Mouse (Mus musculus) stomach, embryonic 16.5 days (tissue): ENCODE results near the gene Spg11. TPM values are rescaled to one million over a fixed set of nuclear protein-coding genes. Genes with fewer than 3 reads are reported as not detected.

Experiments used
- ATAC-seq: fragments of 200-750 bp; cut with Nextera tagmentation; 2 replicates; pipeline ENCODE4 v1.8.0; 2017; ENCODE audit warnings: moderate number of reproducible peaks, moderate TSS enrichment; ENCODE audit not compliant: insufficient read depth, low FRiP score
- H3K27ac ChIP-seq: fragments of 300-500 bp; sonication (generic); 2 replicates; pipeline ENCODE4 v1.5.1; 2014; ENCODE audit warnings: low read length
- H3K27me3 ChIP-seq: fragments of 300-500 bp; sonication (generic); 2 replicates; pipeline ENCODE4 v1.6.1; 2014; ENCODE audit warnings: low read length, control low read depth, mixed read lengths; ENCODE audit not compliant: control insufficient read depth, insufficient read depth
- H3K36me3 ChIP-seq: fragments of 300-500 bp; sonication (generic); 2 replicates; pipeline ENCODE4 v1.6.1; 2014; ENCODE audit warnings: low read length; ENCODE audit not compliant: control insufficient read depth, insufficient read depth
- H3K4me1 ChIP-seq: fragments of 300-500 bp; sonication (generic); 2 replicates; pipeline ENCODE4 v1.6.1; 2014; ENCODE audit warnings: low read length, control low read depth, mixed read lengths; ENCODE audit not compliant: control insufficient read depth, insufficient read depth
- H3K4me2 ChIP-seq: fragments of 300-500 bp; sonication (generic); 2 replicates; pipeline ENCODE4 v1.6.1; 2014; ENCODE audit warnings: low read depth, low read length, mixed read lengths
- H3K4me3 ChIP-seq: fragments of 300-500 bp; sonication (generic); replicated peaks from 2 replicates; pipeline ENCODE4 v1.5.1; 2014; ENCODE audit warnings: mild to moderate bottlenecking, low read length
- H3K9ac ChIP-seq: fragments of 300-500 bp; sonication (generic); 2 replicates; pipeline ENCODE4 v1.6.1; 2014; ENCODE audit warnings: low read length
- H3K9me3 ChIP-seq: fragments of 300-500 bp; sonication (generic); replicated peaks from 2 replicates; pipeline ENCODE4 v1.6.1; 2016; ENCODE audit warnings: low read length, control low read depth; ENCODE audit not compliant: control insufficient read depth
- WGBS: fragments of 180-500 bp; shearing (Covaris S2); extraction: QIAGEN DNeasy Blood & Tissue Kit; methylation state at CpG from one replicate; pipeline ENCODE4 v1.1.7; 2014; 5-methylcytosine and 5-hydroxymethylcytosine counted together
- polyA plus RNA-seq: library from polyadenylated mRNA; unstranded; fragments of >200 nt; fragmentation: Nextera tagmentation; extraction: Ambion mirVana; gene quantifications from 2 replicates; pipeline ENCODE4 v1.2.1, GENCODE M21; 2015

Gene Spg11
- polyA plus RNA-seq, 1 experiment from 2014 or later: 9.7 TPM

GRCm38 (mm10) chr2:122132618-122133017 lies 14.4 kb upstream of the Spg11 start:
- H3K9ac ChIP-seq: no peak overlapping the region
- no peak overlapping the region for H3K27ac ChIP-seq
- no peaks in the 10 kb centered on the region for H3K27me3 ChIP-seq
- H3K4me2 ChIP-seq: no peak overlapping the region
- no peaks in the 10 kb centered on the region for H3K9me3 ChIP-seq
- 89% methylated on average over 2 of the region's 2 CpGs for WGBS
- no peak overlapping the region for H3K4me3 ChIP-seq
- H3K4me1 ChIP-seq: no peaks in the 10 kb centered on the region
- ATAC-seq: no peak
- H3K36me3 ChIP-seq: no peaks in the 10 kb centered on the region

- H3K27ac ChIP-seq: no peak overlapping the region
- 84% methylated on average over 2 of the region's 2 CpGs for WGBS
- no peak overlapping the region for H3K4me3 ChIP-seq
- H3K36me3 ChIP-seq: no peaks in the 10 kb centered on the region
- H3K27me3 ChIP-seq: no peaks in the 10 kb centered on the region
- H3K4me1 ChIP-seq: no peaks in the 10 kb centered on the region
- H3K9me3 ChIP-seq: no peaks in the 10 kb centered on the region
- H3K4me2 ChIP-seq: no peak overlapping the region
- no peak overlapping the region for H3K9ac ChIP-seq
- ATAC-seq: no peak
Observed at GRCm38 (mm10) chr2:122132078-122132477, 13.9 kb upstream of the Spg11 start.

- Histone ChIP-seq H3K4me3 (no peak overlapping the region), H3K4me2 (no peak overlapping the region), H3K4me1 (no peaks in the 10 kb centered on the region), H3K27me3 (no peaks in the 10 kb centered on the region), H3K36me3 (no peaks in the 10 kb centered on the region), H3K27ac (no peak overlapping the region), H3K9me3 (no peaks in the 10 kb centered on the region), H3K9ac (no peak overlapping the region)
- WGBS: 93% methylated on average over 4 of the region's 4 CpGs
- no peak for ATAC-seq
Observed at GRCm38 (mm10) chr2:122127635-122128034, 9.4 kb upstream of the Spg11 start.

- ATAC-seq: no peak
- 36% methylated on average over 5 of the region's 5 CpGs for WGBS
- no peak overlapping the region for H3K4me2 ChIP-seq
- no peaks in the 10 kb centered on the region for H3K27me3 ChIP-seq
- no peak overlapping the region for H3K9ac ChIP-seq
- no peak overlapping the region for H3K4me3 ChIP-seq
- H3K27ac ChIP-seq: no peak overlapping the region
- H3K4me1 ChIP-seq: no peaks in the 10 kb centered on the region
- no peaks in the 10 kb centered on the region for H3K9me3 ChIP-seq
- no peaks in the 10 kb centered on the region for H3K36me3 ChIP-seq
Observed at GRCm38 (mm10) chr2:122126765-122127347, 8.7 kb upstream of the Spg11 start.

- no peaks in the 10 kb centered on the region for H3K4me1 ChIP-seq
- no peak overlapping the region for H3K27ac ChIP-seq
- H3K9me3 ChIP-seq: no peaks in the 10 kb centered on the region
- 43% methylated on average over 12 of the region's 12 CpGs for WGBS
- no peak overlapping the region for H3K9ac ChIP-seq
- no peak overlapping the region for H3K4me2 ChIP-seq
- no peak for ATAC-seq
- no peaks in the 10 kb centered on the region for H3K36me3 ChIP-seq
- no peak overlapping the region for H3K4me3 ChIP-seq
- H3K27me3 ChIP-seq: no peaks in the 10 kb centered on the region
Observed at GRCm38 (mm10) chr2:122125680-122126572, 7.7 kb upstream of the Spg11 start.

GRCm38 (mm10) chr2:122116888-122117287 lies 1.3 kb downstream of the Spg11 start:
- 82% methylated on average over 2 of the region's 2 CpGs for WGBS
- peak overlapping the region; percentile 70 for H3K4me2 ChIP-seq
- peaks cover 1% of the 10 kb centered on the region; the same call in 1 of the 2 replicates for H3K36me3 ChIP-seq
- H3K27ac ChIP-seq: no peak overlapping the region
- no peaks in the 10 kb centered on the region for H3K27me3 ChIP-seq
- H3K4me1 ChIP-seq: peaks cover 4% of the 10 kb centered on the region; the same call in 1 of the 2 replicates
- H3K9ac ChIP-seq: no peak overlapping the region
- no peaks in the 10 kb centered on the region for H3K9me3 ChIP-seq
- no peak overlapping the region for H3K4me3 ChIP-seq
- no peak for ATAC-seq

GRCm38 (mm10) chr2:122109714-122110113 lies 8.5 kb downstream of the Spg11 start:
- Histone ChIP-seq H3K27ac (peak overlapping the region; percentile 38; the same call in 1 of the 2 replicates), H3K36me3 (peaks cover 14% of the 10 kb centered on the region; the same call in 1 of the 2 replicates)

GRCm38 (mm10) chr2:122108101-122108500 lies 10.1 kb downstream of the Spg11 start:
- no peak for ATAC-seq
- H3K9me3 ChIP-seq: no peaks in the 10 kb centered on the region
- 76% methylated on average over 14 of the region's 14 CpGs for WGBS
- H3K4me2 ChIP-seq: no peak overlapping the region
- peaks cover 14% of the 10 kb centered on the region; the same call in 1 of the 2 replicates for H3K36me3 ChIP-seq
- H3K4me3 ChIP-seq: no peak overlapping the region
- no peak overlapping the region for H3K27ac ChIP-seq
- H3K9ac ChIP-seq: no peak overlapping the region
- peaks cover 3% of the 10 kb centered on the region for H3K4me1 ChIP-seq
- H3K27me3 ChIP-seq: no peaks in the 10 kb centered on the region

More at GRCm38 (mm10) chr2:122109714-122110113, 8.5 kb downstream of the Spg11 start:
- no peak overlapping the region for H3K4me2 ChIP-seq
- no peaks in the 10 kb centered on the region for H3K27me3 ChIP-seq
- H3K4me1 ChIP-seq: peaks cover 3% of the 10 kb centered on the region
- H3K4me3 ChIP-seq: no peak overlapping the region
- no peak for ATAC-seq
- WGBS: 53% methylated on average over 4 of the region's 4 CpGs
- no peak overlapping the region for H3K9ac ChIP-seq
- H3K9me3 ChIP-seq: no peaks in the 10 kb centered on the region

- H3K4me2 ChIP-seq: no peak overlapping the region
- H3K4me1 ChIP-seq: no peaks in the 10 kb centered on the region
- no peak overlapping the region for H3K9ac ChIP-seq
- no peak overlapping the region for H3K4me3 ChIP-seq
- H3K9me3 ChIP-seq: no peaks in the 10 kb centered on the region
- no peak overlapping the region for H3K27ac ChIP-seq
- H3K36me3 ChIP-seq: peaks cover 10% of the 10 kb centered on the region
- ATAC-seq: no peak
- no peaks in the 10 kb centered on the region for H3K27me3 ChIP-seq
Observed at GRCm38 (mm10) chr2:122102070-122102469, 16.1 kb downstream of the Spg11 start.
